8 mouse cellular contexts compared by ENCODE assay signal in the genomic region with DNA sequence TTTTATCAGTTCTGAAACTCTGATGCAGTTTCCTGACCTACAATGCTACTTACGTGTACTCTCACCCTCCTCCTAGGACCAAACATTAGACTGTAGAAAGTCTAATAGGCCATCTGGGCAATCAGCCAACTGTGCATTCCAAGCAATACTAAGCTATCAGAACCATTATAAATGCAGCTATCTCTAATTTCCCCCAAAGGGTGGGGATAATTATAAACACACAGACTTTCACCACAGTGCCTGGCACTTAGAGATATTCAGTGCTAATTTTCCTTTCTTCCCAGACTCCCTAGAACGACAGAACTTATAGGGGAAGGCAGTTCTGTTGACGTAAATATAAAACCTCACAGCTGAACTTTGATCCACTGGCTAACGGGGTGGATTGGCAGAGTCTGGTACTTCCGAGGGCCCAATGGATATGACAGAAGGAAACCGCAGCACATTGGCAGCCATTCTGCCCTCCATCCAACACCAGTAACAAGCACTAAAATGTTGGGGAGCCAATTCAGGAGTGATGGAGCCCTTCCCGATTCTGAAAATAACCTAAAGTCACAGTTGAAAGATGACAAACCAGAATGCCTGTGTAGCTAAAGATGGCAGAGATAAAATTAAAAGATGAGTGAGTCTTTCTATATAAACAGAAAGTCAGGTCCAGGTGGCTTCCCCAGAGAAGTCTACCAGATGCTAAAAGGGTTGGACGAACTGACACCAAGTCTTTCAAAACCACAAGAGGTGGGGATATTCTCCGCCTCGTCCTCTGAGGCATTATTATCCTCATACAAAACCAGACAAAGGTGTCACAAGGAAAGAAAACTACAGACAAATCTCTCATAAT. TPM values are rescaled to one million over a fixed set of nuclear protein-coding genes. Genes with fewer than 3 reads are reported as not detected.
DNase-seq lines count a peak whose midpoint lies in the region; ATAC-seq lines count a peak whose summit lies in the region.

No protein-coding gene starts in this region.

- H3K27me3 ChIP-seq in forebrain, embryonic 16.5 days (replicated peaks; ENCODE audit: control insufficient read depth, insufficient read depth, low read length) = no peaks in the 10 kb centered on the region

- peak; percentile 58 for DNase-seq in adrenal gland, adult 2 months
- no peak for DNase-seq in adrenal gland, adult 8-10 months
- peak; percentile 72 for DNase-seq in CD4-positive helper T cell, adult 2 months (ENCODE audit: low read depth, low spot score)
- peak; percentile 55 for DNase-seq in kidney, adult 11 months
- DNase-seq in lung, postnatal 14 days = peak; percentile 81
- DNase-seq in right cerebral cortex, postnatal 10 days (ENCODE audit: low spot score in 2 of 2) = no peak
- no peak for DNase-seq in urinary bladder, postnatal 4 days (ENCODE audit: low spot score in 2 of 2)

- H3K9ac ChIP-seq in forebrain, embryonic 16.5 days (replicated peaks; ENCODE audit: low read depth, low read length) = no peak overlapping the region

- no peak overlapping the region for H3K4me3 ChIP-seq in forebrain, embryonic 16.5 days (replicated peaks; ENCODE audit: low read length)

- no peaks in the 10 kb centered on the region for H3K9me3 ChIP-seq in forebrain, embryonic 16.5 days (ENCODE audit: control insufficient read depth, low read length)

- no peaks in the 10 kb centered on the region for H3K36me3 ChIP-seq in forebrain, embryonic 16.5 days (ENCODE audit: control insufficient read depth, insufficient read depth)

- peaks cover 12% of the 10 kb centered on the region for H3K4me1 ChIP-seq in forebrain, embryonic 16.5 days (replicated peaks; ENCODE audit: control insufficient read depth, insufficient read depth, low read length)

- H3K4me2 ChIP-seq in forebrain, embryonic 16.5 days (ENCODE audit: low read length) = no peak overlapping the region

- H3K27ac ChIP-seq in forebrain, embryonic 16.5 days (ENCODE audit: low read length) = no peak overlapping the region

- 30% methylated on average over 10 of the region's 10 CpGs for WGBS in forebrain, embryonic 16.5 days

- ATAC-seq in forebrain, embryonic 16.5 days = peak; percentile 43; the same call in 1 of the 2 replicates

RNA-seq across cellular contexts. Expression of gene B4galt1, which starts 16.1 kb away (rescaled TPM):
- total RNA-seq in adrenal gland, adult 2 months (2021) = 10 to 100 TPM; 53.0 to 67.7 TPM
- polyA plus RNA-seq in adrenal gland, adult 2 months (2012; rRNA removed) = 166 and 197 TPM in 2 replicates
- total RNA-seq in adrenal gland, adult 8-10 months (2022) = 10 to 100 TPM; 58.8 to 94.7 (median 64.4) TPM
- polyA plus RNA-seq in forebrain, embryonic 16.5 days (2015; fragmentation: Nextera tagmentation; extraction: Ambion mirVana) = 6.9 and 7.7 TPM in 2 replicates

Comparison
In these comparisons a context has a peak if more than half of its experiments do, and no peak if none do; other contexts are left out.
1. DNase-seq: peak in adrenal gland, adult 2 months (single experiment), CD4-positive helper T cell, adult 2 months (single experiment), kidney, adult 11 months (single experiment) and lung, postnatal 14 days (single experiment); none in adrenal gland, adult 8-10 months (single experiment), right cerebral cortex, postnatal 10 days (0 of 2) and urinary bladder, postnatal 4 days (0 of 2).